Mouse (Mus musculus) ES-E14 (cell line): Measurements from ENCODE around the gene Rgs17. TPM values are rescaled to one million over a fixed set of nuclear protein-coding genes. Genes with fewer than 3 reads are reported as not detected.

ENCODE experiments used
- DNase-seq: peaks from one replicate; pipeline ENCODE4 v3.0.0-alpha.2; 2013; ENCODE audit warnings: low read depth, low spot score
- H3K27ac ChIP-seq: 2 replicates; pipeline ENCODE4 v1.5.1; 2012; ENCODE audit warnings: low read depth, mild to moderate bottlenecking, low read length, moderate library complexity, mixed read lengths; ENCODE audit not compliant: poor library complexity, insufficient read depth, severe bottlenecking
- H3K36me3 ChIP-seq: 2 replicates; pipeline ENCODE4 v1.6.1; 2012; ENCODE audit warnings: mild to moderate bottlenecking, low read length, moderate library complexity, mixed read lengths; ENCODE audit not compliant: control insufficient read depth, poor library complexity, insufficient read depth, severe bottlenecking
- H3K4me1 ChIP-seq, 2 experiments: fragments of 150-350 bp in 1 of 2; sonication (generic) in 1 of 2; 2 replicates each; pipeline ENCODE4 v1.6.1; 2012; ENCODE audit warnings: low read length in 2 of 2, mild to moderate bottlenecking in 1 of 2, mixed read lengths in 1 of 2; ENCODE audit not compliant: control insufficient read depth in 2 of 2, insufficient read depth in 2 of 2, poor library complexity in 1 of 2
- H3K4me3 ChIP-seq, 2 experiments: fragments of 150-350 bp in 1 of 2; sonication (generic) in 1 of 2; 2 replicates each; pipeline ENCODE4 v1.5.1; 2012; ENCODE audit warnings: low read length in 2 of 2, low read depth in 1 of 2, mild to moderate bottlenecking in 1 of 2, mixed read lengths in 1 of 2; ENCODE audit not compliant: insufficient read depth in 1 of 2, poor library complexity in 1 of 2, severe bottlenecking in 1 of 2
- H3K9ac ChIP-seq: 2 replicates; pipeline ENCODE4 v1.6.1; 2012; ENCODE audit warnings: low read depth, mild to moderate bottlenecking, low read length, mixed read lengths; ENCODE audit not compliant: poor library complexity, insufficient read depth, severe bottlenecking
- H3K9me3 ChIP-seq: fragments of 150-350 bp; sonication (generic); 2 replicates; pipeline ENCODE4 v1.6.1; 2012; ENCODE audit warnings: low read depth, mild to moderate bottlenecking, low read length; ENCODE audit not compliant: control insufficient read depth, insufficient read depth
- CHD2 ChIP-seq: IDR thresholded peaks from 2 replicates; pipeline ENCODE4 v1.6.1; 2014; ENCODE audit warnings: mild to moderate bottlenecking, low read depth, low read length, inconsistent platforms
- HCFC1 ChIP-seq: IDR thresholded peaks from 2 replicates; pipeline ENCODE4 v1.6.1; 2012; ENCODE audit warnings: low read length, inconsistent platforms, borderline replicate concordance; ENCODE audit not compliant: insufficient read depth
- MAFK ChIP-seq: IDR thresholded peaks from 2 replicates; pipeline ENCODE4 v1.6.1; 2014; ENCODE audit warnings: mild to moderate bottlenecking, low read depth, low read length, inconsistent platforms; ENCODE audit not compliant: insufficient read depth
- ZC3H11A ChIP-seq: IDR thresholded peaks from 2 replicates; pipeline ENCODE4 v1.6.1; 2012; ENCODE audit warnings: low read depth, mild to moderate bottlenecking, inconsistent platforms, low read length, borderline replicate concordance
- ZNF384 ChIP-seq: IDR thresholded peaks from 2 replicates; pipeline ENCODE4 v1.6.1; 2012; ENCODE audit warnings: low read depth, low read length, inconsistent platforms
- in situ Hi-C, 2 experiments: fragments of 600-800 bp; cut with MboI; formaldehyde crosslinking; loops; one replicate each; pipeline ENCODE4 v1.15.1; 2025; ENCODE audit warnings: low sequenced_read_pairs in 2 of 2, inconsistent platforms in 1 of 2; ENCODE audit not compliant: unreplicated experiment in 2 of 2
- total RNA-seq: library from RNA; depleted of rRNA; stranded (reverse); fragments of 300-350 nt; gene quantifications from 2 replicates; pipeline ENCODE4 v1.2.3, GENCODE M21; 2012

Rgs17 gene
- total RNA-seq, 1 experiment: 0.85 TPM

DNA sequence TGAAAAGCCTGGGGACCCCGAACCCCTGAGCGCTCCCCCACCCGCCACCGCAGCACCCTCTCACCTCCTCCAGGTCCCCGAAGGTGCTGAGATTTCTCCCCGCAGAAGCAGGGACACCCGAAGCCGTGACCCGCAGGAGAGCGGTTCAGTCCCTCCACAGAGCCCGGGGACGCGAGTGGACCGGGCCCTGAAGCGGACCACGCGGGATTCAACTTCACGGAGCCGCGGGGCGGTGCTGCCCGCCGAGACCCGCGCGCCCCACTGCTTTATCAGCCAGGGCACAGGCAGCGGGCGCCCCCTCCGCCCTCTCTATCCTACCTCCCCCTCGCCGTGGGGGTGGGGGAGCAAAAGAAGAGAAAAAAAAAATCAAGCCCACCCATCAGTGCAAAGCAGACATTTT lies 429 bp downstream of the Rgs17 start:
- no peaks in the 10 kb centered on the region for H3K9me3 ChIP-seq
- peak overlapping the region; percentile 47 for H3K9ac ChIP-seq
- H3K4me1 ChIP-seq: peaks cover 0 to 3% of the 10 kb centered on the region in 2 experiments; a peak in 1 of 4 replicates
- H3K27ac ChIP-seq: no peak overlapping the region
- no peaks in the 10 kb centered on the region for H3K36me3 ChIP-seq
- TF ChIP-seq HCFC1 (no peak), MAFK (no peak), ZC3H11A (no peak), ZNF384 (no peak), CHD2 (no peak)
- peak overlapping the region; percentile 71 to 80 for H3K4me3 ChIP-seq
- in situ Hi-C loops: no loop called here
- no peak for DNase-seq

DNA sequence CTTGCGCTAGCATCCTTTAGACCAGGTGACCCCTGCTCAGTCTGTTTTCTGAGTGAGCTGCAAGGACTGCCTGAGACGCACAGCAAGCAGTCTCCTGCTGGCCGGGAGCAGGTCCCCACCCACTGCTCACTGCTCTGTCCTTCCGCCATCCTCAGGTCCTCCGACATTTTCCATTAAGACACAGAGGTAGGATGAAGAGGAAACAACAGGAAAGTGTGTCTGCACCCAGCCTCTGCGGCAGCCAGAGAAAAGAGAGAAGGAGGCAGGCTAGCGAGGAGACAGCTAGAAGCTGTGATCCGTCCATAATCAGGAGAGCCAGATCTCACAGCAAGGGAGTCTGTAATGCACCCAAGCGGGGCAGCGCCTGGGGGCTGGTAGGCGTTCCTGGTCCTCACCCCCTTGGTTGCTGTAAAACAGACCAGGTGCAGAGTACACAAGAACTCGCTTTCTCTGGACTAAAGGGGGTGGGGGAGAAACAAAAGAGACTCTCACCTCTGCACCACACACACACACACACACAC lies 1.1 kb downstream of the Rgs17 start:
- no peak overlapping the region for H3K9ac ChIP-seq
- TF ChIP-seq CHD2 (no peak), ZC3H11A (no peak), HCFC1 (no peak), ZNF384 (no peak), MAFK (no peak)
- H3K4me3 ChIP-seq: peak overlapping the region; percentile 71 to 80
- H3K27ac ChIP-seq: no peak overlapping the region
- peaks cover 0 to 3% of the 10 kb centered on the region in 2 experiments; a peak in 1 of 4 replicates for H3K4me1 ChIP-seq
- DNase-seq: peak; percentile 21
- in situ Hi-C loops: no loop called here
- no peaks in the 10 kb centered on the region for H3K36me3 ChIP-seq
- H3K9me3 ChIP-seq: no peaks in the 10 kb centered on the region

GRCm38 (mm10) chr10:5904399-5904798 lies 17.8 kb downstream of the Rgs17 start:
- Histone ChIP-seq H3K9me3 (no peaks in the 10 kb centered on the region), H3K27ac (no peak overlapping the region), H3K4me3 (no peak overlapping the region), H3K9ac (no peak overlapping the region), H3K36me3 (no peaks in the 10 kb centered on the region), H3K4me1 (no peaks in the 10 kb centered on the region)
- DNase-seq: no peak
- TF ChIP-seq MAFK (no peak), CHD2 (no peak), HCFC1 (no peak), ZC3H11A (no peak), ZNF384 (no peak)
- in situ Hi-C loops: no loop called here

GRCm38 (mm10) chr10:5901777-5902176 lies 20.4 kb downstream of the Rgs17 start:
- no peaks in the 10 kb centered on the region for H3K36me3 ChIP-seq
- no peak overlapping the region for H3K4me3 ChIP-seq
- H3K9me3 ChIP-seq: no peaks in the 10 kb centered on the region
- in situ Hi-C loops: no loop called here
- H3K4me1 ChIP-seq: no peaks in the 10 kb centered on the region
- TF ChIP-seq CHD2 (no peak), ZNF384 (no peak), ZC3H11A (no peak), MAFK (no peak), HCFC1 (no peak)
- H3K9ac ChIP-seq: no peak overlapping the region
- DNase-seq: no peak
- no peak overlapping the region for H3K27ac ChIP-seq

DNA sequence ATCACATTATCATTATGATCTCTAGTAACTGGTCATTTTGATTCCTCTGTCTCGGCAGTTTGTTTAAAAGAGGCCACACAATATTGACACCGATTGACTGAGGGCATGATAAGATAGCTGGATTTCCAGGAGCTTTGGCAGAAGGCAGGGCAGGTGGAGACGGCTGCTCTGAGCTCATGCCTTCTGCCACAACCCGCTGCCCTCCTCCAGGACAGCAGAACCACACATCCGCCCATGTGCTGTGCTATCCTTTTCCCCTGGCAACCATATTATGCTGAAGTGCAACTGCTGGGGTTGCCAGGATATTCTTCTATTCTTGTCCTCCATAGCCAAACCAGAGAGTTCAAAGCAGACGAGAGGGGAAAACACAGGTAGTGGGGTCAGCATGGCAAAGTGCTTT lies 21.5 kb downstream of the Rgs17 start:
- Histone ChIP-seq H3K4me3 (no peak overlapping the region), H3K9me3 (no peaks in the 10 kb centered on the region), H3K27ac (no peak overlapping the region), H3K9ac (no peak overlapping the region), H3K36me3 (no peaks in the 10 kb centered on the region), H3K4me1 (no peaks in the 10 kb centered on the region)
- no peak for TF ChIP-seq MAFK
- no peak for TF ChIP-seq HCFC1
- no peak for TF ChIP-seq ZC3H11A
- no peak for TF ChIP-seq ZNF384
- TF ChIP-seq CHD2: no peak
- in situ Hi-C loops: no loop called here
- no peak for DNase-seq
